Mouse (Mus musculus) adrenal gland, adult (tissue): ENCODE data around the gene Stip1.
A peak's percentile ranks its signal among the peaks of the same experiment; 100 is the strongest.

ENCODE experiments used
- DNase-seq, 2 experiments: peaks; one replicate each; pipeline ENCODE4 v3.0.0; 2022 to 2023; ENCODE audit warnings: low spot score in 1 of 2; ENCODE audit not compliant: inconsistent age in 2 of 2

The Stip1 gene

DNA sequence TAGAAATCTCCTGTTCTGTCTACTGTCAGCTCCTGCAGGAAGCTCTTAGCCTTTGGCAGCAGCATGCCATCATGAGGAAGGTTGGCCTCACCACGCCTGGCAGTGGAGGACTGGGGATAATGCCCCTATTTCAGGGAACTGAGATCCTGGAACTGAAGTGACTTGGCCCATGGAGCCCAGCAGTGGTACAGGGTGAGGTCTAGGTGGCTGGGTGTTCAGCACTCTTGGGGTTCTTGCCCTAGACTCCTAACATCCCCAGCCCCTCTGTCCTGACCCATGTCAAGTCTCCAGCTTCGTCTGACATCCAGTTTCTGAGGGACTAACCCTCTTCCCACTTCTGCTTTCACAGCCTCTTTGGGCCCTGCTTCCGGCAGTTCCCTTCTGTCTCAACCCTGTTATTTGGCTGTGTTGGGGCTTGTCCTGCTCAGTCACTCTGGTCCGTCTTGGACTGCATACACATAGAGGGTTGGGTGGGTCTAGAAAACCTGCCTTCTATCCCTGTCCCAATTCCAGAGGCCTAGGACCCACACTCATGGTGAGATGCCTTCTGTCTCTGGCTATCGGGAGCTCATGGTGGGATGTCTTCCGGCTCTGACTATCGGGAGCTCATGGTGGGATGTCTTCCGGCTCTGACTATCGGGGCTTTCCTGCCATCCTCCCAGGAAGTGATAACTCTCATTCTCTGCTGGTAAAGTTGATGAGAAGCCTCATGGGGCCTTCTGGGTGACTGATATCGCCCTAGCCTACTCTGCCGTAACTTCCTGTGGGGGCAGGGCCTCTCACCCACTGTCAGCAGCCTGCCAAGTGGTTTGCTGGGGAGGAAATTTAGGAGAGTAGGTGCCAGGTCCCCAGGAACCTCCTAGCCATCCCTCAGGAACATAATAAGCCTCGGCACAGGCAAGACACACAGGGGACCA lies 22.0 kb downstream of the Stip1 start:
- peak in 1 of 2 experiments; percentile 50 for DNase-seq

DNA sequence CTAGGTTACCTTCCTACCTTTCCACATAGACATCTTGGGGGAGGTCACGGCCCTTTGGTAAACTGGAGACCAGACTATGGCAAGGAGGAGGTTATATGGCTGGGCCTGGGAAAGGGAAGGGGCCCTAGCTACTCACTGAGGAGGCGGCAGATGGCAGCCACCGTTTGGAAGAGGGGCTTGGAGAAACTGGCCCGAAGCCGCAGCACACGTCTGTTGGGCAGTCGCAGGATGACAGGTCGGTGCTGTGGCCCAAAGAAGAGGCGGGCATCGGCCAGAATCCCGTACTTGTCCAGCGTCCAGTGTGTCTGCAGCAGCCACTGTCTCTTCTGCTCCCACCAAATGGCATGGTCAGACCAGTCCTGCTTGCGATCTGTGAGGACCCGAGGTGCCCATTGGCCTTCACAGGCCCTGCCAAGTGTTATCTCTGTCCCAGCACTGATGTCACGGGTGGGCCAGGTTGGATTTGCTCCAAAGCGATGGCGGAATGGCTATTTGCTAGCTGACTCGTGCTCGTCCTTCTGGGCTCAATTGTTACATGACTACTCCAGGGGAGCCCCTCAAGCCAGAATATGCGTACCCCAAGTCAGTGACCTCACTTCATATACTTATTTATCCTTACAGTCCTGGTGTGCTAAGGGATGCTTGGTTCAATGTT lies 25.2 kb downstream of the Stip1 start:
- DNase-seq: no peak

DNA sequence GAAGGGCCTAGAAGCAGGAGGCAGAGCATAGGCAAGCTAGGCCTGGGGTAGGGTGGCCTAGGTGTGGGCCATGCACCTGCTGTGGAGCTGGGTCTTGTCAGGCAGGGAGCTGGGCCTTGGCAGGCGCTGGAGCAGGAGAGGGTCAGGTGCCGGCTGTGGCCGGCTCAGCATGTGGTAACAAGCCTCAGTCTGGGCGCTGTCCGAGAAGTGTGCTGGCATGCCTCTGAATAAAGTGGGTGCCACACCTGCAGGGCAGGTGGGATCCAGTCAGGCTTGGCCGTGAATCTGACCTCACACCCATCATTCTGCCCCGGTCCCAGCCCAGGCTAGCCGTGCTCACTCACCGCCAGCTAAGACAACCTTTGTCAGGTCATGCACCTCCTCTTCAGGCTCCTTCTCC lies 25.8 kb downstream of the Stip1 start:
- DNase-seq: no peak

DNA sequence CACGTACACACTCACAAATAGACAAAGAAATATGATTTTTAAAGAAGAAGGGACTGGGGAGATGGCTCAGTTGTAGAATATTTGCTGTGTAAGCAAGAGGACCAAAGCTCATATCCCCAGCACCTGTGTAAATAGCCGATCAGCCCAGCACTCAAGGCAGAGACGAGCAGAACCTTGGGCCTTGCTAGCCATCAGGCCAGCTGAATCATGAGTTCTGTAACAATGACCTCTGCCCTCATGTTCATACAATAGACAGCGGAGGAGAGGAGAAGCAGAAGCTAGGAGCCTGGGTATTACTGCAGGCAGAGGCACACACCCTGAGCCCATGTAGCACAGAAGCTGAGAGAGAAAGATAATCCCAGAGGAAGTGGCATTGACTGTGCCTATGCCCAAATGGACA lies 27.3 kb downstream of the Stip1 start:
- DNase-seq: no peak

DNA sequence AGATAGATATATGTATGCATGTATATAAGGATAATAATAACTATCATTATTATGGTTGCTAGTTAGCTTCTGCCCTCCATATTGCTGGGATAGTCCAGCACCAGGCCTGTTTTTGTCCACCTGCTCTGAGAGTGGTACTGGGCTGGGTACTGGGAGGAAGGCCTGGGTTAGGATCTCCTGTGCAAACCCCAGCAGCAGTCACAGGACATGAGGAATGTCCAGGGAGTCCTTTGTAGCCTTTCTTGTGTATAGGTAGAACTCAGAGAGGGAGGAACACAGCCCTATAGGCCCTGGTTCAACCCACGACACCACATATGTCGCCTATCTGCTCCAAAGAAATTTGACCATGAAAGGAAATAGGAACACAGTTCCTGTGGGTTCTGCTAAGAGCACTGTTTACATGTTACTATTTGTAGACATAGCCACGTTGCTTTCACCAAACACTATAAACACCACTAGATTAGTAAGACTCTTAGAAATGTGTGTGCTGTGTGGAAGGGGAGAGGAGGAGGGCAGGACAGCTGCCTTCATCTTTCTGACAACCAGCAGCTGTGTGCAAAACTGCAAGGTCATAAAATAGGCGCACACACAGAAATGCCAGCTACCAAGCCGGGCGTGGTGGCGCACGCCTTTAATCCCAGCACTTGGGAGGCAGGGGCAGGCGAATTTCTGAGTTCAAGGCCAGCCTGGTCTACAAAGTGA lies 32.7 kb downstream of the Stip1 start:
- DNase-seq: peak in 1 of 2 experiments; percentile 41

DNA sequence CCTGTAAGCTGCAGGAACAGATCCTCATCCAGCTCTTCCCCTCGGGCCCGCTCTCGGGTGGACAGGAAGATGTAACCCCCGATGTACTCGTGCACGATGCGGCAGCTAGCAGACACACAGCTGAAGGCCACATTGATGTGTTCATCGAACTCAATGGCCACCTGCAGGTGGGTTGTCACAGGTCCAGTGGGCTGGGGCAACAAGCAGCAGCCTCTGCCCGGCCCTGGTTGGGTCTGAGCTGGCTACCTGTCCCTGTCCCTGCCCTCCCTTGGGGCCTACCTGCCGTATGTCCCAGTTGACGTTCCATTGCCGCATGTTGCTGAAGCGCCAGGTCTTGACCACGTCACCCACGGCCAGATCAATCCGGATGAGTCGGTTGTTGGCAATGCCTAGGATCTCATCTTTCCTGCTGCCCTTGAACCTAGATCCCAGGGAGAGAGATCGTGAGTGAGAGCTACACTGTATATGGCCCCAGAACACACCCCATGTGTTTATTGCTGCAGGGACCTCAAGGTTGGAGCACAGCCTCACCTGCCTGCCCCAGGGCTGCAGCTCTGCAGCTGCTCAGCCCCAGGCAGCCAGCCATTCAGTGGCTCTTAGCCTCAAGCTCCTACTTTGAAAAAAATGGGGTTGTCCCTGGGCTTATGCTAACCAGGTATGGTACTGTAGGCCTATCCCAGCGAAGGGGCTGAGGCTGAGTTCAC lies 40.3 kb downstream of the Stip1 start:
- DNase-seq: peak in 1 of 2 experiments; percentile 39

DNA sequence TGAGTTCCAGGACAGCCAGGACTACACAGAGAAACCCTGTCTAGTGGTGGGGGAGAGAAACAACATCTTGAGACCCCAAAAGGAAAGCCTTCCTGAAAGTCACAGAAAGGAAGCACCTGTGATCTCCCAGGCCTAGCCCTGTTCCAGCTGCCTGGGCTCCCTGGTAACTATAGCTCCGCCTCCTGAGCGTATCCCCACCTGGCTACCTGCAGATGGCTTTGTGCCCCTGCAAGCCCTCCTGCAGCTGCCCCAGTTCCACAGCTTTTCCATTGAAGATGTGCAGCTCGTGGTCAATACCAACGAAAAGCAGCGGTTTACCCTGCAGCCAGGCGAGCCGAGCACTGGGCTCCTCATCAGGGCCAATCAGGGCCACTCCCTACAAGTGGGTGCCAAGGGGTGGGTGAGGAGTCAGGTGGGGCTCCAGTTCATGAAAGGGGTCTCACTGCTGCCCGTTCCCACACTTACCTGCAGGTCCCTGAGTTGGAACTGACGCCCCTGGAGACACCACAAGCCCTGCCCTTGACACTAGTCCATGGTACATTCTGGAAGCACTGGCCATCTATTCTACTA lies 42.0 kb downstream of the Stip1 start:
- peak in 1 of 2 experiments; percentile 39 for DNase-seq

DNA sequence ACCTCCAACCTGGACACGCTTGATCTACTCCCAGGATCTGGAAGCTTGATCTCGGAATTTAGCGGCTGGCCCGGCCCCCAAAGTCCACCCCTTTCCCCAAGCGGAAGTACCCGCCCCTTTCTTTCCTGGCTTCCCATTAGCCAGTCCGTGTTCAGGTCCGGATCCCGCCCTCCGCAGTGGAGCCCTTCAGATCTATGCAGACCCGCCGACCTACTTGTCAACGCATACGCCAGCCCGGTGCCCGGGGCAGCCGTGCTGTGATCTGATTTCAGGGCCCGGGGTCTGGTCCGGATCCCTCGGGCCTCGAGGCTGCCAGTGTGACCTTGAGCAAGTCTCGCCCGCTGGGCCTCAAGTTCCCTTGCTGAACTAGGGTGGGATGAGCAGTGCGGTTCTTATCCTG lies 43.8 kb downstream of the Stip1 start, which contains the start of the genes Nudt22 and Trpt1:
TSS of gene Nudt22 (minus strand) at position 112 of the 400 bp plus-strand sequence.
TSS of gene Trpt1 (plus strand) at position 126 of the 400 bp plus-strand sequence.
- peak; percentile 92 to 97 for DNase-seq

DNA sequence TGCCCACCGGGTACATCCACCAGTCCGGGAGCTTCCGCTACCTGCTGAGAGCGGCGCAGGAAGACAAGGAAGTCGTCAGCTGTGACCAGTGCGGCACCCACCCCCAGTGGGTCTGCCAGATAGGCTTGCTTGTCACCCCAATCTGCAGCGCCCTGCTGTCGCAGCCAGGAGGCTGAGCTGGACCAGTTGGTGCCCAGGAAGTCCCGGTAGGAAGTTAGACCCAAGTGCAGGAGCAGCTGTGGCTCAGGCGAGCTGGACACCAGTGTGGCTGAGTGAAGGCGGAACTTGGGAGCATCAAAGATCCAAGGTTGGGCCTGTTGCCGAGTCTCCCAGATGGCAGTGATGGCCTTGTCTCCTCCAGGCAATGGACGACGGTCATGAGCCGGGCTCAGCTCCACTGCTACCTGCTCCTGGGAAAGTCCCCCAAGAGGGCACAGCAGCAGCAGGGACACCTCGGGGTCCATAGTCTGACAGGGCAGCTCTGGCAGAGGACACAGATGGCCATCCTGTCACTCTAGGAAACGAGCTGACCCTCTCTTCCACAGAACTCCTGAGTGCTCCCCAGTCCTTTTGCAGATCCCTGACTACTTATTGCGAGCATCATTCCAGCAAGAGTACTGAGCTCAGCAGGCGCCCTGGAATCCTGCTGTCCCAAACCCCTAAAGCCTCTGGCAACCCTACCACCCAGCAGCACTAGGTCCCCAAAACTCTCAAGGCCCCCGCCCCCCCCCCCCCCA lies 44.3 kb downstream of the Stip1 start:
- DNase-seq: peak; percentile 49 to 80

DNA sequence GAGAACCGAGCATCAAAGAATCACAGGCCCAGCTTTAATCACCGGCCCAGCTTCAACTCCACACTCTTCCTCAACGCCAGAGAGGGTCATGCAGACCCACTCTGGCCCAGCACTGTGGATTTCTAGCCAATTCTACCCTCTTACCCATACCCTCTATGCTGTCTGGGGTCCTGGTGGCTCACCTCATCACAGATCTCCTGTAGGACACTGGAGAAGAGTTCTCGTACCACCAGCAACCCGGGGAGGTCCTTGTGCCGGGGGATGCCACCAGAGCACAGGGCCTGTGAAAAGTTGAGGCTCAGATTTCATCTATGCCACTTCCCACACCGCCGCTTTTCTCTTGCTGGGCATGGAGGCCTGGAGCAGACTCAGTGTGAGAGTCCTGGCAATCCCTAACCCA lies 45.3 kb downstream of the Stip1 start:
- peak in 1 of 2 experiments; percentile 35 for DNase-seq

DNA sequence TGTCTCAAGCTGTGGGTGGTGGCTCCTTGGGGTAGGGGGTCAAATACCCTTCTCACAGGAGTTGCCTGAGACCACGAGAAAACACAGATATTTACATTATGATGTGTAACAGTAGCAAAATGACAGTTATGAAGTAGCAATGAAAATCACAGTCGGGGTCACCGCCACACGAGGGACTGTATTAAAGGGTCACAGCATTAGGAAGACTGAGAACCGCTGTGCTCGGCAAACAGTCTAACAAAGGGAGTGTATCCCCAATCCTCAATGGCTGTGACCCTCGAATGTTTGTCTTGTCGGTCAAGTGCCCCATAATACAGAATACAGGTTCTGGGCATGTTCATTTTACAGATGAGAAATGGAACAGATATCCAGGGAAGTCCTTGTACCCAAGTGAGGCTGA lies 45.8 kb downstream of the Stip1 start:
- peak in 1 of 2 experiments; percentile 40 for DNase-seq

DNA sequence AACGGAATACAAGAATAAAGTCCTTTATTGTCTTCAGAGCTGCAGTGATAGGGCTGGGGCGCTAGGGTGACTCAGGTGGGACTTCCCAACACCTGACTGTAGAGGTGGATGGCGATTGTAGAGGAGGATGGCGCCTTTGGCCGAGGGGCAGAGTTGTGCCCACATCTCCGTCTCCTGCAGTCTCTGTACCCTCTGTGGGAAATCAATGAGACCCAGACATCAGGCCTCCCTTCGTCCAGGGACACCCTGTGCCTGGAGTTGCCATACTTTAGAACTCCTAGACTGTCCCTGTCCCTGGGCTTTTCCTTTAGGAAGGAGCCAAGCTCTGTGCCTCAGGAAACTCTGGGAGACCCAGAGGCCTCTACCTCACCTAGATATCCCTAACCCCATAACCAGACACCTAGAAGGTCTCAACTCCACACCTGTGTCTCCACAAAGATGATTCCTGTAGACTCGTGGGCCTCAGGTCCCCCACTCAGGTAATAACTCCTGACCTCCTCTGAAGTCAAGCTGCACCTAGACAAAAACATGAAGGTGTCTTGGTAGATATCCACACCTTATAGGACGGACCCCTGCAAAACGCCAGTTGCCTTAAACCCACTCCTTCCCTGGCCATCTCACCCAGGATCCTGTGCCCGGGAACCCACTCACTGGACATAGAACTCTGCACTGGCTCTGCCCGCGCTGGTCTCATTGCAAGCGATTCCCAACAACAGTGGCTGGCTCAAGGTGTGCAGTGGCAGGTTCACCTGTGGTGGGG lies 46.6 kb downstream of the Stip1 start:
- peak in 1 of 2 experiments; percentile 29 for DNase-seq

DNA sequence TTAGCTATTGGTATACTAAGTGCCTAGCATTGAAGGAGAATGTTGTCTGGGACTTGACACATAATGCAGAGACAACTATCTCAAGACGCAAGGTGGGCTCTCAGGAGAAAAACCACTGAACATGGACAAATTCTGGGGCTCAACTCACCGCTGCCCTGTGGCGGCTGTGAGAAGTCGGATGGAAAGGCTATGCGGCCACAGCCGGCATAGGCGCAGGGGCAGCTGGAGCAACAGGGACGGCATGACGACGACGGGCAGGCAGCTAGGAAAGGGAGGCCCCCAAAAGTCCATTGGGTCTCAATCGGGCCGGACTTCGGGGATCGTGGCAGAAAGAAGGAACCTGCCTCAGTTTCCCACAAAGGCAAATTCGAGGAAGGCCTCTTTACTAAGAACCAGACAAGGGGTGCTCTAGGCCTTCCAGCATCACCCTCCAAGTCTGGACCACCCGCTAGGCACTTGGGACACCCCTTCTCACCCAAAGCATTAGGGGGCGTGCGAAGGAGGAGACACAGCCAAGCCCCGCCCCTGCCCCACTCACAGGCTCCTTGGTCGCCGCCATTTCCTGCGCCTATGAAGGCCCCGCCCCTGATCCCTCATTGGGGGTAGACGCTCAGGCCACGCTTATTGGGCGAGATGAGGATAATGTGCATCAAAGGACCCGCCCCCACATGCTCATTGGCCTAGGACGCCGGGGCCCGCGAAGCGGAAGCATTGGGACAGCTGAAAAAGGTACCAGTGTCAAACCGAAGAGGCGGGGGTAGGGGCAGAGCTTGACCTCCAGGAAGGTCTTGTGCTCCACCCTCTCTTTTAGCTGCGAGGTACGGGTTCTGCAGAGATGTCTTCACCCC lies 47.5 kb downstream of the Stip1 start, which contains the start of gene Dnajc4:
TSS of gene Dnajc4 (minus strand) at position 562 of the 848 bp plus-strand sequence.
- peak; percentile 97 to 98 for DNase-seq

DNA sequence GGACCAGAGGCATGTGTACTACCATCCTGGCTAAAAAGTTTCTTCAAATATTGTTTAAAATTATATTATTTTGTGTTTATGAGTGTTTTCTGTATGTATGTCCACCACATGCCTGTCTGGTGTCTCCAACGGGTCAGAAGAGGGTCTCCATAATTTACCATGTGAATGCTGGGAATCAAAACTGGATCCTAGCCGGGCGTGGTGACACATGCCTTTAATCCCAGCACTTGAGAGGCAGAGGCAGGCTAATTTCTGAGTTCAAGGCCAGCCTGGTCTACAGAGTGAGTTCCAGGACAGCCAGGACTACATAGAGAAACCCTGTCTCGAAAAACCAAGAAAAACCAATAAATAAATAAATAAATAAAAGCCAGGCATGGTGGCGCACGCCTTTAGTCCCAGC lies 48.6 kb downstream of the Stip1 start:
- peak; percentile 10 to 42 for DNase-seq

DNA sequence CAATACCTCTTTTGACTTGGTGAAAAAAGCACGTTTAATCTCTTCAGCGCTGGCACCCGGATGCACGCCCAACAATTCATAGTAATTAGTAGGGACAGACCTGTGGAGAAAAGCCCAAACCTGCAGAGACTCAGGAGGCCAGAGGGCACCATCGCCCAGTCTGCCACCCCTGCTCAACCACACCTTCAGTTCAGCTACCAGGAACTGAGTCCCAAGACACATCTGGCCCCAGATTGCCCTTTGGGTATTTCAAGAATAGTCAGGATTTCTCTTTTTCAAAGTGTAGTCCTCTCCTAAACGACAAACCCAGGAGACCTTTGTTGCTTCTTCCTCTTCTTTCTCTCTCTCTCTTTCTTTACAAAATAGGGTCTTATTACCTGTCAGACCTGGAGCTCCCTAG lies 49.1 kb downstream of the Stip1 start:
- peak; percentile 8 to 33 for DNase-seq

DNA sequence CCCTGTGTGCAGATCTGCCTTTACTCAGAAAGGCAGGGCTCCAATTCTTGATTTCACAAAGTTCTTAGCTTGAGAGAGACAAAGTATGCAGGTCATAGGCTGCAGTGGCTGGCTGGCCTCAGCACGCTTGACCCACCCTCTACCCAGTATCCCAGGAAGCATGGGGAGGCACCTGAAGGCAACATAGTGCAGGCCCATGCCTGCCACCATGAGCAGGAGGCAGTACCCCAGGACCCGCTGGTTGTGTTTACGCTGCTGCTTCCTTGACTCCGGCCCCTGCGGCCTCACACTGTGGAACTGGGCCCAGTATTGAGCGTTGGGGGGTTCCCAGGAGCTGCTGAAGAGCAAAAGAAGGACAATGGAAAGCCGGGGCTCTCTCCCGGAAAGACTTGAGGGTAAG lies 50.5 kb downstream of the Stip1 start:
- peak; percentile 19 to 43 for DNase-seq

DNA sequence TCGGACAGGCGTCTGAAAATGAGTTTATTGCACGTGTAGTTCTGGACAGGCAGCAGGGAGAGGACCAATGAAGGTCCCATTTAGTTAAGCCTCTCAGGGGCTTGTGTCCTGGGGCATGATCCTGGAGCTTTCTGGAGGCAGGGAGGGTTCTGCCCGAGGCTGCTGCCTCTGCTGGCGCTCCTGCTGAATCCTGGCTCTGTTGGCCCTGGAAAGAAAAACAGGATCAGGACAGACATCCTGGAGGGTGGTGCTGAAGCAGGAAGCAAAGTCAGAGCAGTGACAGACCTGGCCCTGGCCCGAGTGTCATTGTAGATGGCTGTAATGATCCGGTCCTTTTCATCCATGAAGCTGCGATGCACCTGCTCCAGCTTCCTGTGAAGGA lies 51.9 kb downstream of the Stip1 start:
- no peak for DNase-seq
